Mouse (Mus musculus) gastrocnemius, postnatal 14 days (tissue): ENCODE measurements around the gene Sema6d. TPM values are rescaled to one million over a fixed set of nuclear protein-coding genes. Genes with fewer than 3 reads are reported as not detected.
A peak's percentile ranks its signal among the peaks of the same experiment; 100 is the strongest.

Source experiments
- DNase-seq: peaks from one replicate; pipeline ENCODE4 v3.0.0; 2021; ENCODE audit warnings: mixed read lengths
- intact Hi-C: fragments of 180-260 bp; cut with DNase I; formaldehyde crosslinking; loops from one replicate; pipeline ENCODE4 v1.15.1; 2025; ENCODE audit warnings: low total_unique reads
- long read RNA-seq, 2 experiments: library from polyadenylated mRNA; stranded (forward); transcript quantifications; one replicate each; pipeline ENCODE4 v2.0.0; 2021
- total RNA-seq, 2 experiments: library from RNA; stranded (reverse); gene quantifications; 2 replicates each; pipeline ENCODE4 v1.2.3; 2021

Sema6d gene
- 10 to 100 TPM in 1 of 2 experiments, 1 to 10 TPM in 1; 8.1 to 13.8 TPM for total RNA-seq
- long read RNA-seq, experiment 1, partial matches to known transcripts, result 2 of 3 reads
- long read RNA-seq, experiment 1, other reads (novel, unspliced or antisense), result 1 of 3 reads
- long read RNA-seq, experiment 2, full-length matches to known transcripts, result 1 of 2 reads
- long read RNA-seq, experiment 2, partial matches to known transcripts, result 0 of 2 reads
- long read RNA-seq, experiment 2, other reads (novel, unspliced or antisense), result 1 of 2 reads

- intact Hi-C loops, result no loop called here
- DNase-seq, result peak; percentile 13
Observed at GRCm38 (mm10) chr2:124089813-124090230, at the start of gene Sema6d. Sema6d (plus strand) TSS chr2:124089969.

- intact Hi-C loops, result no loop called here
- DNase-seq, result no peak
Observed at GRCm38 (mm10) chr2:124059910-124060309, 29.9 kb upstream of the Sema6d start.

- intact Hi-C loops, result no loop called here
- no peak for DNase-seq
Observed at GRCm38 (mm10) chr2:124068380-124068779, 21.4 kb upstream of the Sema6d start.

- no peak for DNase-seq
- intact Hi-C loops, result no loop called here
Observed at GRCm38 (mm10) chr2:124070664-124071063, 19.1 kb upstream of the Sema6d start.

GRCm38 (mm10) chr2:124071380-124071779 lies 18.4 kb upstream of the Sema6d start:
- DNase-seq, result no peak
- intact Hi-C loops, result no loop called here

GRCm38 (mm10) chr2:124090231-124091141 lies 717 bp downstream of the Sema6d start:
- peak; percentile 8 for DNase-seq
- intact Hi-C loops, result no loop called here

GRCm38 (mm10) chr2:124099697-124100096 lies 9.9 kb downstream of the Sema6d start:
- no peak for DNase-seq
- intact Hi-C loops, result loop anchor here (5.0 to 10.0 kb wide), 2 partner anchors 828 to 1095 kb away; no protein-coding TSS in a partner anchor

GRCm38 (mm10) chr2:124100486-124101200 lies 10.9 kb downstream of the Sema6d start:
- DNase-seq, result peak; percentile 56
- intact Hi-C loops, result loop anchor here (5.0 to 10.0 kb wide), 2 partner anchors 827 to 1094 kb away; no protein-coding TSS in a partner anchor

GRCm38 (mm10) chr2:124101201-124101517 lies 11.4 kb downstream of the Sema6d start:
- DNase-seq, result no peak
- intact Hi-C loops, result loop anchor here (5.0 to 10.0 kb wide), 2 partner anchors 826 to 1094 kb away; no protein-coding TSS in a partner anchor

GRCm38 (mm10) chr2:124101580-124101979 lies 11.8 kb downstream of the Sema6d start:
- intact Hi-C loops, result loop anchor here (5.0 to 10.0 kb wide), 2 partner anchors 826 to 1093 kb away; no protein-coding TSS in a partner anchor
- no peak for DNase-seq

GRCm38 (mm10) chr2:124103277-124103676 lies 13.5 kb downstream of the Sema6d start:
- no peak for DNase-seq

GRCm38 (mm10) chr2:124118469-124119243 lies 28.9 kb downstream of the Sema6d start:
- DNase-seq, result no peak
- intact Hi-C loops, result no loop called here

More at GRCm38 (mm10) chr2:124103277-124103676, 13.5 kb downstream of the Sema6d start:
- intact Hi-C loops, result loop anchor here (5.0 to 10.0 kb wide), 2 partner anchors 824 to 1092 kb away; no protein-coding TSS in a partner anchor

GRCm38 (mm10) chr2:124120355-124120754 lies 30.6 kb downstream of the Sema6d start:
- no peak for DNase-seq
- intact Hi-C loops, result no loop called here

- intact Hi-C loops, result no loop called here
- DNase-seq, result no peak
Observed at GRCm38 (mm10) chr2:124121539-124121938, 31.8 kb downstream of the Sema6d start.

- no peak for DNase-seq
- intact Hi-C loops, result no loop called here
Observed at GRCm38 (mm10) chr2:124125504-124125903, 35.7 kb downstream of the Sema6d start.

GRCm38 (mm10) chr2:124126853-124127252 lies 37.1 kb downstream of the Sema6d start:
- DNase-seq, result no peak
- intact Hi-C loops, result no loop called here

- DNase-seq, result no peak
- intact Hi-C loops, result no loop called here
Observed at GRCm38 (mm10) chr2:124130876-124131275, 41.1 kb downstream of the Sema6d start.

- no peak for DNase-seq
- intact Hi-C loops, result no loop called here
Observed at GRCm38 (mm10) chr2:124141510-124142044, 51.8 kb downstream of the Sema6d start.

- no peak for DNase-seq
- intact Hi-C loops, result no loop called here
Observed at GRCm38 (mm10) chr2:124145528-124145927, 55.8 kb downstream of the Sema6d start.
